Mouse (Mus musculus): ENCODE results near the gene Zfp597. TPM values are rescaled to one million over a fixed set of nuclear protein-coding genes. Genes with fewer than 3 reads are reported as not detected.

The Zfp597 gene
- polyA plus RNA-seq (2014; fragmentation: Nextera tagmentation; extraction: Ambion mirVana), result 8.0 and 9.0 TPM in 2 replicates

DNA sequence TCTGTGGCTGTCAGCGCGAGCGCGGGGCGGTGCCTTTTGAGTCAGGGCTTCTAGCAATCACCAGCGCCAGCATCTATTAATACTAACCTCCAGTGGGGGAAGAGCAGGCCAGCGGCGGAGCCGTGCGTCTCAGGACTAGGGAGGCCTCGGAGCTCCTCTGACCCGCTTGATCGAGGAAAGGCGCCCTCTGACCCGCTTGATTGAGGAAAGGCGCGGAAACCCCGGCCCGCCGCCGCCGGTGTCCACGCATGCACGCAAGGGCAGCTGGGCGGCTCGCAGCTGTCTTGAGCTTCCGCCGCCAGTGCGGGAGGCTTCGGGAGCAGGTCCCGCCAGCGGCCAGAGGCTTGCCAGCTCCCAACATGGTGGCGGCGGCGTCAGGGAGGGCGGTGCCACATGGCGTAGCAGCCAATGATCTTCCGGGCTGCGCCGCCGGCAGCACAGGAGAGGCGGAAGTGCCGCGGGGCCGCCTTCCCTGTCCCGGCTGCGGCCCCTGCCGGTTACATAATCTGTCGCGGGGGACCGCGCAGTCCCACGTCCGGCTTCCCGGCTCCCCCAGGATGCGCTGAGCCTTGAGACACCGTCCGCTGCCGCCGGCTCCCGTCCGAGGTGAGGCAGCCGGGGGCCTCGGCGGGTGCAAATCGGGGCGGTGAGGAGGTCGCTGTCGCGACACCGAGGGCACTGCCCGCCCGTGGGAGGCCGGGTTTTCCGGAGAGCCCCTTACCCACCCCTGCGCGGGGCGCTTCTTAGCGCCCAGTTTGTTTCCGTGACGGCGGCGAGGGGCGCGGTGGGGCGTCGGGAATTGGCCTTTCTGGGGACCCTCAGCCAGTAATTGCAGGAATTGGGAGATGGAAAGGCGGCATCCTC is at the start of gene Zfp597, which contains the start of gene Gm20695:
Gene Zfp597 (minus strand): TSS at position 361 of the 864 bp plus-strand sequence.
Gene Gm20695 (plus strand): TSS at position 448 of the 864 bp plus-strand sequence.
- H3K4me3 ChIP-seq (ENCODE audit: low read depth, low read length), result peak within 1 kb of the TSS; percentile 86
- WGBS, result under 1% methylated on average over 88 of the region's 88 CpGs
- H3K4me2 ChIP-seq (ENCODE audit: low read depth, low read length, severe bottlenecking), result peak within 1 kb of the TSS; percentile 70
- H3K27me3 ChIP-seq (ENCODE audit: control insufficient read depth, insufficient read depth, low read length), result no peaks in the 10 kb centered on the region
- H3K4me1 ChIP-seq (replicated peaks; ENCODE audit: control insufficient read depth, insufficient read depth, low read length), result peaks cover 4% of the 10 kb centered on the region; the same call in 1 of the 2 replicates
- no peaks in the 10 kb centered on the region for H3K36me3 ChIP-seq (ENCODE audit: control insufficient read depth, insufficient read depth, low read length)
- DNase-seq (ENCODE audit: low spot score) (peak; percentile 97), ATAC-seq (replicated peaks; ENCODE audit: low FRiP score) (peak; percentile 99)
- no peaks in the 10 kb centered on the region for H3K9me3 ChIP-seq (ENCODE audit: control insufficient read depth, low read length)
- H3K9ac ChIP-seq (ENCODE audit: low read length), result peak within 1 kb of the TSS; percentile 89
- peak within 1 kb of the TSS; percentile 83 for H3K27ac ChIP-seq (ENCODE audit: low read depth, low read length)

DNA sequence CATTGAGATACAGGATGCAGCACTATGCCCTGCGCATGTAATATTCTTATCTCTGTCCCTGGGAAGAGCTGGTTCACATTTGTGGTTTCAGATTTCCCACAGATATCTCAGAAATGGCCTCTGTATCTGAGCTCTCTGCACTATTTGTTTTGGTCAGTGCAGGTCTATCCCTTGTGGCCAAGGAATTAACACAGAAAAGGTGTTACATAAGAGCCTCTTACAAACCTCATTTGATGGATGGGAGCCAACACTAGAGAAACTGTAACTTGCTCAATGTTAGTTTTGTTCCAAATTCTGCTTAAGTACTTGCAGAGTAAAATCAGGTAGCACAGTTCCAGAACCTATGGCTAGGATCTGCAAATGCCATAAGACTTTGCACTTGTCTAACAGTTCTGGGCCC is 49.7 kb upstream of the Zfp597 start:
- Histone ChIP-seq H3K4me1 (replicated peaks; ENCODE audit: control insufficient read depth, insufficient read depth, low read length) (no peaks in the 10 kb centered on the region), H3K27me3 (ENCODE audit: control insufficient read depth, insufficient read depth, low read length) (no peaks in the 10 kb centered on the region), H3K27ac (ENCODE audit: low read depth, low read length) (no peak overlapping the region), H3K4me3 (ENCODE audit: low read depth, low read length) (no peak overlapping the region), H3K9me3 (ENCODE audit: control insufficient read depth, low read length) (no peaks in the 10 kb centered on the region), H3K36me3 (ENCODE audit: control insufficient read depth, insufficient read depth, low read length) (no peaks in the 10 kb centered on the region; the same call in 1 of the 2 replicates), H3K9ac (ENCODE audit: low read length) (no peak overlapping the region), H3K4me2 (ENCODE audit: low read depth, low read length, severe bottlenecking) (no peak overlapping the region)
- 82% methylated on average over 1 of the region's 1 CpGs for WGBS
- no peak for DNase-seq (ENCODE audit: low spot score)
- ATAC-seq (replicated peaks; ENCODE audit: low FRiP score), result no peak

DNA sequence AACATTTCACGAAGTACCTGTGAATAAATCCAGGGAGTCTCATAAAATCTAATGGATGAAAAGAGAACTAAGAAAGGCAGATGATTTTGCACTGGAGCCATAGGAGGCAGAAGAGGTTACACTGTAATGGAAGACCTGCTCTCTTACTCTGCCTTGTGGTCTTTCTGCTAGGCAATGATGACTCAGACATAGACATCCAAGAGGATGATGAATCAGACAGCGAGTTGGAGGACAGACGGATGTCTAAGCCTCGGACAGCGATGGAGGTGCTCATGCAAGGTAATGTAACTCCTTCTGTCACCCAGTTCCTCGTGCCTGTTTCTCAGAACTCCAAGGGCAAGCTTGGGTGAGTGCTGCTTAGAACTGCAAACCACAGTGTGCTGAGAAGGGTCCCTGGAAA is 49.2 kb upstream of the Zfp597 start:
- H3K9me3 ChIP-seq (ENCODE audit: control insufficient read depth, low read length), result no peaks in the 10 kb centered on the region
- no peak for ATAC-seq (replicated peaks; ENCODE audit: low FRiP score)
- H3K9ac ChIP-seq (ENCODE audit: low read length), result no peak overlapping the region
- H3K36me3 ChIP-seq (ENCODE audit: control insufficient read depth, insufficient read depth, low read length), result no peaks in the 10 kb centered on the region; the same call in 1 of the 2 replicates
- WGBS, result 96% methylated on average over 6 of the region's 6 CpGs
- H3K27ac ChIP-seq (ENCODE audit: low read depth, low read length), result no peak overlapping the region
- no peak overlapping the region for H3K4me2 ChIP-seq (ENCODE audit: low read depth, low read length, severe bottlenecking)
- H3K27me3 ChIP-seq (ENCODE audit: control insufficient read depth, insufficient read depth, low read length), result no peaks in the 10 kb centered on the region
- H3K4me3 ChIP-seq (ENCODE audit: low read depth, low read length), result no peak overlapping the region
- H3K4me1 ChIP-seq (replicated peaks; ENCODE audit: control insufficient read depth, insufficient read depth, low read length), result no peaks in the 10 kb centered on the region
- peak; percentile 27 for DNase-seq (ENCODE audit: low spot score)

DNA sequence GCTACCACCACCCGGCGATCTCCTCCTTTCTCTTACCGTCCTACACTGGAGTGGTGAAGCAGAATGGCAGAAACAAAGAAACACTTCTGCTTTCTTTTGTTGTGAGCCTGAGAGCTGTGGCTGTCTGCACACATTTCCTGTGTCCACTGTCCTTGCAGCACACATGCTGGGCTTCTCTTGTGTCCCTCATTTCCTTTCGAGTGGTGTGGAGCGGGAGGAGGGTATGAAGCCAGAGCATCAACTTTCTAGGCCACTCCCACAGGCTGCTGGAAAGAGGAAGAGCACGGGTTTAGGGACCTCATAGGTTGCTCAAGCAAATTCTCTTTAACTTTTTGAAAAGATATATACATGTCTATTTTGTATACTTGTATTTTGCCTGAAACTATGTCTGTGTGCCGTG is 44.8 kb upstream of the Zfp597 start:
- no peak overlapping the region for H3K4me3 ChIP-seq (ENCODE audit: low read depth, low read length)
- peak; percentile 45 for DNase-seq (ENCODE audit: low spot score)
- 84% methylated on average over 7 of the region's 7 CpGs for WGBS
- ATAC-seq (replicated peaks; ENCODE audit: low FRiP score), result no peak
- H3K27me3 ChIP-seq (ENCODE audit: control insufficient read depth, insufficient read depth, low read length), result no peaks in the 10 kb centered on the region
- no peaks in the 10 kb centered on the region for H3K9me3 ChIP-seq (ENCODE audit: control insufficient read depth, low read length)
- H3K4me2 ChIP-seq (ENCODE audit: low read depth, low read length, severe bottlenecking), result no peak overlapping the region
- H3K27ac ChIP-seq (ENCODE audit: low read depth, low read length), result no peak overlapping the region
- no peaks in the 10 kb centered on the region; the same call in 1 of the 2 replicates for H3K36me3 ChIP-seq (ENCODE audit: control insufficient read depth, insufficient read depth, low read length)
- no peaks in the 10 kb centered on the region for H3K4me1 ChIP-seq (replicated peaks; ENCODE audit: control insufficient read depth, insufficient read depth, low read length)
- H3K9ac ChIP-seq (ENCODE audit: low read length), result no peak overlapping the region

DNA sequence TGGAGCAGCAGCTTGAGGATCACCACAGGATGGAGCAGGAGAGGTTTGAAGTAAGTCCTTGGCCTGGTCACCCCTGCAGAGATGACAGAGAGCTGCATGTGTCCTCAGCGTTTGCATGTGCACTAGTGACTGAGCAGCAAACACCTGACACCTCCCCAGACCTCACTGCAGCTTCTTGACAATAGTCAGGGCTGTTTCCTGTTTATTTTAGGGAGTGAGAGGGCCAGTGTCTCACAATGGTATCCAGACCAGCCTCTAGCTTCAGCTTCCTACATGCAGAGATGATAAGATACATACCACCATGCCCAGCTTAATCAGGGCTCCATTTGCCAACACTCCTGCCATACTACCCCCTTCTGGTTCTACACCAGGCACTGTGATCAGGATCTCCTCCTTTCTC is 44.2 kb upstream of the Zfp597 start:
- no peak overlapping the region for H3K27ac ChIP-seq (ENCODE audit: low read depth, low read length)
- DNase-seq (ENCODE audit: low spot score), result no peak
- no peaks in the 10 kb centered on the region for H3K27me3 ChIP-seq (ENCODE audit: control insufficient read depth, insufficient read depth, low read length)
- ATAC-seq (replicated peaks; ENCODE audit: low FRiP score), result no peak
- 79% methylated on average over 1 of the region's 1 CpGs for WGBS
- H3K9ac ChIP-seq (ENCODE audit: low read length), result no peak overlapping the region
- H3K36me3 ChIP-seq (ENCODE audit: control insufficient read depth, insufficient read depth, low read length), result no peaks in the 10 kb centered on the region; the same call in 1 of the 2 replicates
- H3K4me3 ChIP-seq (ENCODE audit: low read depth, low read length), result no peak overlapping the region
- H3K4me1 ChIP-seq (replicated peaks; ENCODE audit: control insufficient read depth, insufficient read depth, low read length), result no peaks in the 10 kb centered on the region
- H3K4me2 ChIP-seq (ENCODE audit: low read depth, low read length, severe bottlenecking), result no peak overlapping the region
- H3K9me3 ChIP-seq (ENCODE audit: control insufficient read depth, low read length), result no peaks in the 10 kb centered on the region

DNA sequence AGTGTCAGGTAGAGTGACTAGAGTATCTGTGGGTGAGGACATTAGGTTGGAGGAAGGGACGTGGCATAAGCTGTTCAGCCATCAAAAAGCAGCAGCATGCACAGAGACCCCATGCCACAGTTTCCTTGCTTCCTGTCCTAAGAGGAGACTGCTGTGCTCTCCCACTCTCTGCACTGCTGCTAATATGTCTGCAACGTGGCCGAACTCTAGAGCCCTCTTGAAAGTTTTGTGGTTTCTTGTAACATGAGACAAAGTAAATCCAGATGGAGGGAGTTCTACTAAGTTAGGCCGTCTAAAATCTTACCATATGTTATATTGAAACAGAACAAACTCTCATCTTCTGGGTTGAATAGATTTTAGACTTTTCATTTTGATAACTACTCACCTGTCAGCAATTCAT is 39.6 kb upstream of the Zfp597 start:
- Histone ChIP-seq H3K4me2 (ENCODE audit: low read depth, low read length, severe bottlenecking) (no peak overlapping the region), H3K4me1 (replicated peaks; ENCODE audit: control insufficient read depth, insufficient read depth, low read length) (no peaks in the 10 kb centered on the region), H3K9me3 (ENCODE audit: control insufficient read depth, low read length) (no peaks in the 10 kb centered on the region), H3K27ac (ENCODE audit: low read depth, low read length) (no peak overlapping the region), H3K27me3 (ENCODE audit: control insufficient read depth, insufficient read depth, low read length) (no peaks in the 10 kb centered on the region), H3K4me3 (ENCODE audit: low read depth, low read length) (no peak overlapping the region), H3K9ac (ENCODE audit: low read length) (no peak overlapping the region), H3K36me3 (ENCODE audit: control insufficient read depth, insufficient read depth, low read length) (no peaks in the 10 kb centered on the region)
- ATAC-seq (replicated peaks; ENCODE audit: low FRiP score) (no peak), DNase-seq (ENCODE audit: low spot score) (peak; percentile 35)
- 76% methylated on average over 4 of the region's 4 CpGs for WGBS

DNA sequence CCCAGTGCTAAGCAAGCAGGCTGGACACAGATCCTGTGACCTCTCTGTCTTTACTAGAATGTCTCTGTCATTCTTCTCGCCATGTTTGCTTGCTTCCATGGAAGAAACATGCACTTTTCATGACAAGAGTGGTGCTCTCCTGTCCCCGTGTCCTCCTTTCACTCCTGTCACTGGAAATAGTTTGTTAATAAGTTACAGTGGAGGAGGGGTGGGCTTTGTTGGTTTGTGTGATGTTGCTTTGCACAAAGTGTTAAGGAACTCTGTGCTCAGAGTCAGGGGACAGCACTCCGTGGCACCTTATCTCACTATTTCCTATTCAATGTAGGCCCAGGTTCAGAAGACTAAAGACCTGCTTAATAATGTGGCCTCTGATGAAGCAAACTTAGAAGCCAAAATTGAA is 39.2 kb upstream of the Zfp597 start:
- H3K4me1 ChIP-seq (replicated peaks; ENCODE audit: control insufficient read depth, insufficient read depth, low read length), result no peaks in the 10 kb centered on the region
- DNase-seq (ENCODE audit: low spot score), result peak; percentile 2
- H3K9me3 ChIP-seq (ENCODE audit: control insufficient read depth, low read length), result no peaks in the 10 kb centered on the region
- no peak overlapping the region for H3K27ac ChIP-seq (ENCODE audit: low read depth, low read length)
- H3K36me3 ChIP-seq (ENCODE audit: control insufficient read depth, insufficient read depth, low read length), result no peaks in the 10 kb centered on the region
- no peak overlapping the region for H3K4me2 ChIP-seq (ENCODE audit: low read depth, low read length, severe bottlenecking)
- ATAC-seq (replicated peaks; ENCODE audit: low FRiP score), result no peak
- H3K27me3 ChIP-seq (ENCODE audit: control insufficient read depth, insufficient read depth, low read length), result no peaks in the 10 kb centered on the region
- no peak overlapping the region for H3K4me3 ChIP-seq (ENCODE audit: low read depth, low read length)
- H3K9ac ChIP-seq (ENCODE audit: low read length), result no peak overlapping the region
- 93% methylated on average over 3 of the region's 3 CpGs for WGBS

DNA sequence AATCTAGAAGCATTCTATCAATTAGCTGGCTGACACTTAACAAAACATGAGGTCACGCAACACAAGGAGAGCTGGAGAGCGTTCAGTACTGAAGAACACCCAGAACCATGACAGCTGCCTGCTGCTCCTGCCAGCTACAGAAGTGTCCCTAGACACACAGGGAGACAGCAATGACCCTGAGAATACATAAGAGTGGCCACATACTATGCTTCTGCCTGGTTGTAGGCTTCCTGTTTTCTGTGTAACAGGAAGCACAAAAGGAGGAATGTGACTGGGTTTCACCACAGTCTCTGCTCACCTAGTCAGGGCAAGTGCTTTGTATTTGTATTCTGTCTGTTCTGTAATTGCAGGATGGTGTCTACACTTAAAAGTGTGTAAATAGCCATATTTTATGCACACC is 36.4 kb upstream of the Zfp597 start:
- no peak for ATAC-seq (replicated peaks; ENCODE audit: low FRiP score)

More for the DNA sequence above, 36.4 kb upstream of the Zfp597 start:
- 90% methylated on average over 2 of the region's 2 CpGs for WGBS
- no peak overlapping the region for H3K4me2 ChIP-seq (ENCODE audit: low read depth, low read length, severe bottlenecking)
- peak; percentile 30 for DNase-seq (ENCODE audit: low spot score)
- no peak overlapping the region for H3K27ac ChIP-seq (ENCODE audit: low read depth, low read length)
- no peaks in the 10 kb centered on the region for H3K9me3 ChIP-seq (ENCODE audit: control insufficient read depth, low read length)
- H3K27me3 ChIP-seq (ENCODE audit: control insufficient read depth, insufficient read depth, low read length), result no peaks in the 10 kb centered on the region
- H3K4me3 ChIP-seq (ENCODE audit: low read depth, low read length), result no peak overlapping the region
- no peaks in the 10 kb centered on the region for H3K4me1 ChIP-seq (replicated peaks; ENCODE audit: control insufficient read depth, insufficient read depth, low read length)
- H3K36me3 ChIP-seq (ENCODE audit: control insufficient read depth, insufficient read depth, low read length), result no peaks in the 10 kb centered on the region
- H3K9ac ChIP-seq (ENCODE audit: low read length), result no peak overlapping the region

Measured in forebrain, embryonic 11.5 days (tissue).